Mouse (Mus musculus) erythroblast, embryonic 14.5 days (primary cell): ENCODE results near the gene Syt13.

Experiments
- GATA1 ChIP-seq: IDR thresholded peaks from 2 replicates; pipeline ENCODE4 v1.6.1; 2012; ENCODE audit warnings: low read length, inconsistent platforms, mixed read lengths
- TAL1 ChIP-seq: IDR thresholded peaks from 3 replicates; pipeline ENCODE4 v1.6.1; 2012; ENCODE audit warnings: low read length, inconsistent platforms, mixed read lengths

- no peak for TF ChIP-seq GATA1
- no peak for TF ChIP-seq TAL1
Measured at GRCm38 (mm10) chr2:92985600-92985999, 70.7 kb downstream of the Syt13 start.
